Mouse (Mus musculus): ENCODE results near the gene Slc35b1. TPM values are rescaled to one million over a fixed set of nuclear protein-coding genes. Genes with fewer than 3 reads are reported as not detected.

The Slc35b1 gene
- polyA plus RNA-seq, 1 experiment from 2014 or later = 103 TPM

DNA sequence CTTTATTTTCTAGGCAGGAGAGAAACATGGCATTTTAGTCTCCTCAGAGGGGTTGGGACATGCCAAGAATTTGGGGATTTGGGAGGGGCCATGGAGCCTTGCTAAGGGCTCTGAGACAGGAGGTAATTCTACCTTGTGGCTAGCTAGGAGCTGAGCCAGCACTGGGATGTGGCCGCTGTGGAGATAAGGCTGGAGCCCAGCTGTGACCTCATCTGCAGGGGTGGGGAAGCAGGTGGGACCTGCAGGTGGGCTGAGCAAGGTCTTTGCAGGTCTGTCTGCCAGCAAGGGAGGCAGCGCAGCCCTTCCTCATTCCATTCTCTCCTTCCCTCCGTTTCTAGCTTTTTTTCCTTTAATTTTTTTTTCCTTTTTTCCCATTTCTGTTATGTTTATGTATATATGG is 26.2 kb upstream of the Slc35b1 start:
- H3K27ac ChIP-seq = no peak overlapping the region
- no peaks in the 10 kb centered on the region for H3K9me3 ChIP-seq (replicated peaks; ENCODE audit: low read length)
- no peak overlapping the region for H3K9ac ChIP-seq (ENCODE audit: low read depth, low read length)
- WGBS = 53% methylated on average over 3 of the region's 3 CpGs
- H3K36me3 ChIP-seq (ENCODE audit: insufficient read depth, low read length) = no peaks in the 10 kb centered on the region
- no peak overlapping the region for H3K4me2 ChIP-seq (ENCODE audit: low read length)
- no peak for DNase-seq (ENCODE audit: low spot score)
- TF ChIP-seq CTCF (IDR thresholded peaks at IDR 0.05; ENCODE audit: low read depth) = no peak
- no peak for ATAC-seq (replicated peaks; ENCODE audit: low FRiP score, low read depth)
- no peak overlapping the region for H3K4me3 ChIP-seq (replicated peaks; ENCODE audit: low read depth, low read length)
- no peaks in the 10 kb centered on the region for H3K4me1 ChIP-seq (replicated peaks; ENCODE audit: insufficient read depth, low read length)
- no peaks in the 10 kb centered on the region for H3K27me3 ChIP-seq (ENCODE audit: insufficient read depth, low read length)

DNA sequence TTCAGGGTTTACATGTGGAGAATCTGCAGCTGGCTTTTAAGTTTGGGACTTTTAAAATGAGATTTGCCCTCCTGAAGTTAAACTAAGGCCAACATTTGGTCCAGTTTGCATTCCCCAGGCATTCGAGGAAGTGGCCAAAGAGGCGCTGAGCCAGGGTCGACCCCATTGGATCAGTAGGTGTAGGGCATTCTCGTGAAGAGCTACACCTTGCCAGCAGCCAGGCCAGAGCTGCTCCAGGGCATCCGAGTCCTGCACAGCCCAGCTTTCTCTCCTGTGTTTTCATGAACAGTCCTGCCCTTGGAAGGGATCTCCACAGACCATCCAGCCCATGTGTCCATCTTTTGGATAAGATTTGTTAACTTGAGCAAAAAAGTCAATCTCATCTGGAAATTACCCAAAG is 20.1 kb upstream of the Slc35b1 start:
- no peak for TF ChIP-seq CTCF (IDR thresholded peaks at IDR 0.05; ENCODE audit: low read depth)
- Histone ChIP-seq H3K9me3 (replicated peaks; ENCODE audit: low read length) (no peaks in the 10 kb centered on the region), H3K4me1 (replicated peaks; ENCODE audit: insufficient read depth, low read length) (0 out of 2 replicates have a peak, but pooled peaks cover 9% of the 10 kb centered on the region), H3K27me3 (ENCODE audit: insufficient read depth, low read length) (no peaks in the 10 kb centered on the region), H3K36me3 (ENCODE audit: insufficient read depth, low read length) (no peaks in the 10 kb centered on the region), H3K27ac (no peak overlapping the region), H3K4me3 (replicated peaks; ENCODE audit: low read depth, low read length) (no peak overlapping the region), H3K9ac (ENCODE audit: low read depth, low read length) (no peak overlapping the region), H3K4me2 (ENCODE audit: low read length) (no peak overlapping the region)
- ATAC-seq (replicated peaks; ENCODE audit: low FRiP score, low read depth) = no peak
- no peak for DNase-seq (ENCODE audit: low spot score)
- WGBS = 86% methylated on average over 5 of the region's 5 CpGs

DNA sequence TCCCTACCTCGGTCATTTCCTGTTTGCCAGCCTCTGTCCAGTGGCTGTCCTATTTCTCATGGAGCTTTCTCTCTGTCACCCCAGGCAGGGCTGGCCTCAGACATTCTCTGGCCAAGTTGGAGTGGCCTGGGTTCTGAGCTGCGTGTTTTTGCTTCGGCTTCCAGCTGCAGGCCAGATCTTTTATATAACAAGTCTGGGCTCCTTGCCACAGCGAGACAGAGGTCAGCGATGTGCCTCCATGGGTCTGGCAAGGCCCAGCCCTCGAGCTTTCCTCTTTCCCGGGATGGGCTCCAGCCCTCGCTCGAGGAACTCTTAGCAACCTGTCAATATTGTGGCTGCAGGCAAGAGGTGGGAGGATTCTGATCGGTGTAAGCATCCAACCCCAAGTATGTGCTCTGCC is 18.9 kb upstream of the Slc35b1 start:
- TF ChIP-seq CTCF (IDR thresholded peaks at IDR 0.05; ENCODE audit: low read depth) = no peak
- 57% methylated on average over 10 of the region's 10 CpGs for WGBS
- H3K9ac ChIP-seq (ENCODE audit: low read depth, low read length) = no peak overlapping the region
- H3K36me3 ChIP-seq (ENCODE audit: insufficient read depth, low read length) = no peaks in the 10 kb centered on the region
- no peak overlapping the region for H3K4me2 ChIP-seq (ENCODE audit: low read length)
- DNase-seq (ENCODE audit: low spot score) = peak; percentile 64
- no peaks in the 10 kb centered on the region for H3K27me3 ChIP-seq (ENCODE audit: insufficient read depth, low read length)
- ATAC-seq (replicated peaks; ENCODE audit: low FRiP score, low read depth) = no peak
- 0 out of 2 replicates have a peak, but pooled peaks cover 14% of the 10 kb centered on the region for H3K4me1 ChIP-seq (replicated peaks; ENCODE audit: insufficient read depth, low read length)
- H3K4me3 ChIP-seq (replicated peaks; ENCODE audit: low read depth, low read length) = no peak overlapping the region
- H3K27ac ChIP-seq = 0 out of 2 replicates have a peak overlapping the region, but pooled peaks have one; percentile 8
- no peaks in the 10 kb centered on the region for H3K9me3 ChIP-seq (replicated peaks; ENCODE audit: low read length)

DNA sequence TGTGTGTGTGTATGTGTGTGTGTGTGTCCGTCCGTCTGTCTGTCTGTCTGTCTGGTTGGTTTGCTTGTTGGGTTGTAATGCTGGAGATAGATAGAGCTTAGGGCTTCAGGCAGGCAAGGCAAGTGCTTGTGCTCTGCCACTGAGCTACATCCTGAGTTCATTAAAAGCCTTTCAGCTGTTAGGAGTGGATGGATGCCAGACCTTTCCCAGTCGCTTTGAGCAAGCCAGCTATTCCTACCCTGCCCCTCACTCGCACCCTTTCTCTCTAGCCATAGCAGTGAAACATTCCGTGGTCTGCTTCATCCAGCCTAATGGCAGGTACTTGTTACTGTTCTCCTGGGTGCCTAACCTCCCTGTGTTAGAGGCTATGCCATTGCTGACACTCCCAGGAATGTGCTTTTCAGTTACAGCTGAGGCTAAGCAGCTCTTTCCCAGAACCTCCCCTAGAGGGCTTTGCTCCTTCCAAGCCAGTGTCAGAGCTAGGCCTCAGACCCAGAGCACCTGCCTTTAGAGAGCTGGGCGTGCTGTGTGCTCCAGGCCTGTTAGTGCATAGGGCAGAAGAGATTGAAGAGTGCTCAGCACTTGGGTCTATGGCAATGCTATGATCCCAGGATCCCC is 18.1 kb upstream of the Slc35b1 start:
- ATAC-seq (replicated peaks; ENCODE audit: low FRiP score, low read depth) = no peak
- DNase-seq (ENCODE audit: low spot score) = peak; percentile 44
- no peaks in the 10 kb centered on the region for H3K9me3 ChIP-seq (replicated peaks; ENCODE audit: low read length)
- no peak overlapping the region for H3K4me3 ChIP-seq (replicated peaks; ENCODE audit: low read depth, low read length)
- no peak overlapping the region for H3K27ac ChIP-seq
- H3K4me2 ChIP-seq (ENCODE audit: low read length) = no peak overlapping the region
- no peak overlapping the region for H3K9ac ChIP-seq (ENCODE audit: low read depth, low read length)
- TF ChIP-seq CTCF (IDR thresholded peaks at IDR 0.05; ENCODE audit: low read depth) = 0 out of 2 replicates have a peak, but pooled peaks have one; percentile 25
- 76% methylated on average over 6 of the region's 6 CpGs for WGBS
- 0 out of 2 replicates have a peak, but pooled peaks cover 14% of the 10 kb centered on the region for H3K4me1 ChIP-seq (replicated peaks; ENCODE audit: insufficient read depth, low read length)
- H3K27me3 ChIP-seq (ENCODE audit: insufficient read depth, low read length) = no peaks in the 10 kb centered on the region
- no peaks in the 10 kb centered on the region for H3K36me3 ChIP-seq (ENCODE audit: insufficient read depth, low read length)

DNA sequence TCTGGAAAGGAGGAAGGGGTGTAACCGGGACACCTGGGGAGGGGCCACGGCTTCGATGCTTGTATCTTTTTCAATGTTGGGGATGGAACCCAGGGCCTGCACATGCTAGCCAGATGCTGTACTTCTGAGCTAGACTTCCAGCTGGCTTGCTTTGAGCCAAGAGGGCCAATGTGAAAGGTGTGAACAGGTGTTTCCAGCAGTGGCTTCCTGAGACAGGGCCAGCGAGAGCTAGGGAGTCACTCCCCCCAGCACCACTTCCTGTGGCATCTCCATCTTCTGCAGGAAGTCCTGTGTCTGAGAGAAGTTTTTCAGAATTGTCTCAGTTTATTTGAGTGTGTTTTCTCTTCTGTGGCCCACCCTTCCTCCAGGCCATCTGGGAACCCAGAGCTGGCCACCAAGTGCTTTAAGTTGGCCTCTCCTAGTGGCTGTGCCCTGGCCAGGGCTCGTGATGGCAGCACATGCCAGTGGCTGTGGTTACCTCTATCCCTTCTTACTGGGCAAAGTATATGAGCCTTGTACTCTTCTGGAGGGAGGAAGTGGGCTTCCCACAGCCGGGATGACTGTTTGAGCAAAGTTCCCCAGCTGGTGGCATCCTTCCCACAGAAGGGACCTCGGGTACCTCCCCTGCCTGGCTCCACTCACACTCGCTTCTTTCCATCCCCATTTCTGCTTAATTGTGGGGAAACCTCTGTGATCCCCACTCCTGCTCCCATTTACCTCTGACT is 17.3 kb upstream of the Slc35b1 start:
- 80% methylated on average over 8 of the region's 8 CpGs for WGBS
- H3K4me2 ChIP-seq (ENCODE audit: low read length) = no peak overlapping the region

DNA sequence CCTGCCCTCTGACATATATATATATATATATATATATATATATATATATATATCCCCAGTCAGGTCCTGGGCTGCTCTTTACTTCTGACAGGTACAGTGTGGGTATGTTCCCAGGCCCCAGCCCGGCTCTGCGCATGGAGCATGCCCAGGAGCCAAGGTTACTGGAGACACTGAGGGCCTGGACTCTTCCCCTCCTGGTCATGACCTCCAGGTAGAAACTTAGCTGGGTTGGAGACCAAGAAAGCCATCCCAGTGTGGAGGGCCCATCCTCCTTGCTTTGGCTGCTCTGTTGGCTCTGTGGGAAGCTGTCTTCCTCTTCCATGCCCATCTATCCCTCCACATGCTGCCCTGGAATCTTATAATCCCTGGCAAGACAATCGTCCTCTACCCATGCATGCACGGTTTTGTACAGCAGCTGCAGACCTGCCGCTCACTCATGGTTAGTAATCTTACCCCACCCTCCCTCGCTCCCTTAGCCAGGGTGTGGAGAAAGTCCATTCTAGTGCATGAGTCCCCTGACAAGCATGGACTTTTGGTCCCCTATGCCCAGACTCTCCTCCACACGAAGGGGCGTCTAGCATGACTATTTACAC is 16.2 kb upstream of the Slc35b1 start:
- ATAC-seq (replicated peaks; ENCODE audit: low FRiP score, low read depth) (peak; percentile 67), DNase-seq (ENCODE audit: low spot score) (no peak)
- Histone ChIP-seq H3K4me1 (replicated peaks; ENCODE audit: insufficient read depth, low read length) (0 out of 2 replicates have a peak, but pooled peaks cover 14% of the 10 kb centered on the region), H3K27me3 (ENCODE audit: insufficient read depth, low read length) (no peaks in the 10 kb centered on the region), H3K27ac (no peak overlapping the region), H3K4me3 (replicated peaks; ENCODE audit: low read depth, low read length) (no peak overlapping the region), H3K36me3 (ENCODE audit: insufficient read depth, low read length) (no peaks in the 10 kb centered on the region), H3K4me2 (ENCODE audit: low read length) (no peak overlapping the region), H3K9ac (ENCODE audit: low read depth, low read length) (no peak overlapping the region), H3K9me3 (replicated peaks; ENCODE audit: low read length) (no peaks in the 10 kb centered on the region)
- TF ChIP-seq CTCF (IDR thresholded peaks at IDR 0.05; ENCODE audit: low read depth) = no peak
- WGBS = 79% methylated on average over 8 of the region's 8 CpGs

More for the DNA sequence above, 17.3 kb upstream of the Slc35b1 start:
- no peaks in the 10 kb centered on the region for H3K9me3 ChIP-seq (replicated peaks; ENCODE audit: low read length)
- no peak overlapping the region for H3K27ac ChIP-seq
- no peak for ATAC-seq (replicated peaks; ENCODE audit: low FRiP score, low read depth)
- H3K4me3 ChIP-seq (replicated peaks; ENCODE audit: low read depth, low read length) = no peak overlapping the region
- TF ChIP-seq CTCF (IDR thresholded peaks at IDR 0.05; ENCODE audit: low read depth) = no peak
- 0 out of 2 replicates have a peak, but pooled peaks cover 14% of the 10 kb centered on the region for H3K4me1 ChIP-seq (replicated peaks; ENCODE audit: insufficient read depth, low read length)
- no peaks in the 10 kb centered on the region for H3K36me3 ChIP-seq (ENCODE audit: insufficient read depth, low read length)
- H3K27me3 ChIP-seq (ENCODE audit: insufficient read depth, low read length) = no peaks in the 10 kb centered on the region
- no peak overlapping the region for H3K9ac ChIP-seq (ENCODE audit: low read depth, low read length)
- no peak for DNase-seq (ENCODE audit: low spot score)

All from kidney, postnatal 0 days (tissue).